Mouse (Mus musculus) CH12.LX (cell line): ENCODE measurements around the gene Dph7.

Source experiments
- CTCF ChIP-seq, 2 experiments: IDR thresholded peaks in 1 of 2; conservative IDR thresholded peaks in 1 of 2; 2 replicates each; pipeline ENCODE4 v1.5.1; 2011 to 2012; ENCODE audit warnings: low read depth in 2 of 2, low read length in 2 of 2, improper control_type of control experiment in 1 of 2, inconsistent platforms in 1 of 2, mild to moderate bottlenecking in 1 of 2, moderate library complexity in 1 of 2
- EP300 ChIP-seq: IDR thresholded peaks from 2 replicates; pipeline ENCODE4 v1.6.1; 2011; ENCODE audit warnings: low read length, improper control_type of control experiment
- POLR2A ChIP-seq: IDR thresholded peaks from 2 replicates; pipeline ENCODE4 v1.6.1; 2011; ENCODE audit warnings: low read depth, mild to moderate bottlenecking, improper control_type of control experiment, low read length
- USF1 ChIP-seq: IDR thresholded peaks from 2 replicates; pipeline ENCODE4 v1.6.1; 2014; ENCODE audit warnings: low read depth, mild to moderate bottlenecking, inconsistent platforms, low read length, improper control_type of control experiment
- ZNF384 ChIP-seq: IDR thresholded peaks from 2 replicates; pipeline ENCODE4 v1.6.1; 2012; ENCODE audit warnings: low read depth, low read length, improper control_type of control experiment, inconsistent platforms

DNA sequence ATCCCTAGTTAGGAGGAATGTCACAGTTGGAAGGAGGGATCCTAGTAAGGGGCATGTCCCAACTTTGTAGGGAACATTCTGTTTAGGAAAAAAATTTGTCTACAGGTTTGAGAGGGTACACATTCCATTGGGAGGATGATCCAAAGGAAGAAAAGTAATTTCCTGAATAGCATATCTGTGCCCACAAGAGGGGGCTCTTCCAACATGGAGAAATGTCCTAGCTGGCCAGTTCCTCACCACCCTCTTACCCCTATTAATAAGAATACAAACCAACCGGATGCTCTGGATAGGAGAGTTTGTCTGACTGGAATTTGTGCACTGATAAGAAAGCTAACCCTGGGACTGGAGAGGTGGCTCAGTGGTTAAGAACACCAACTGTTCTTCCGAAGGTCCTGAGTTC lies 38.6 kb upstream of the Dph7 start:
- TF ChIP-seq POLR2A (no peak), EP300 (no peak), CTCF (conservative IDR thresholded peaks at IDR 0.05 in 1 of 2, IDR thresholded peaks at IDR 0.05 in 1 of 2; ENCODE audit: low read depth in 2 of 2, low read length in 2 of 2) (peak; percentile 29 to 67; a peak in 3 of 4 replicates), USF1 (no peak), ZNF384 (no peak)
